Mouse (Mus musculus) lung, embryonic 16.5 days (tissue): ENCODE results near the gene E130308A19Rik. TPM values are rescaled to one million over a fixed set of nuclear protein-coding genes. Genes with fewer than 3 reads are reported as not detected.
A peak's percentile ranks its signal among the peaks of the same experiment; 100 is the strongest.

ENCODE experiments used
- ATAC-seq: fragments of 200-750 bp; cut with Nextera tagmentation; 2 replicates; pipeline ENCODE4 v1.8.0; 2017; ENCODE audit warnings: low read depth, mild to moderate bottlenecking, moderate library complexity
- H3K27ac ChIP-seq: fragments of 300-500 bp; sonication (generic); 2 replicates; pipeline ENCODE4 v1.5.1; 2014; ENCODE audit warnings: mild to moderate bottlenecking, control low read depth, low read length
- H3K27me3 ChIP-seq: fragments of 300-500 bp; sonication (generic); 2 replicates; pipeline ENCODE4 v1.6.1; 2014; ENCODE audit warnings: low read depth, low read length, mixed read lengths; ENCODE audit not compliant: control insufficient read depth, insufficient read depth
- H3K36me3 ChIP-seq: fragments of 300-500 bp; sonication (generic); 2 replicates; pipeline ENCODE4 v1.6.1; 2014; ENCODE audit warnings: low read length; ENCODE audit not compliant: control insufficient read depth, insufficient read depth
- H3K4me1 ChIP-seq: fragments of 300-500 bp; sonication (generic); replicated peaks from 2 replicates; pipeline ENCODE4 v1.6.1; 2014; ENCODE audit warnings: low read length, mixed read lengths; ENCODE audit not compliant: control insufficient read depth, insufficient read depth
- H3K4me2 ChIP-seq: fragments of 300-500 bp; sonication (generic); 2 replicates; pipeline ENCODE4 v1.6.1; 2014; ENCODE audit warnings: low read depth, low read length, control low read depth
- H3K4me3 ChIP-seq: fragments of 300-500 bp; sonication (generic); 2 replicates; pipeline ENCODE4 v1.5.1; 2014; ENCODE audit warnings: mild to moderate bottlenecking, low read length, control low read depth
- H3K9ac ChIP-seq: fragments of 300-500 bp; sonication (generic); 2 replicates; pipeline ENCODE4 v1.6.1; 2014; ENCODE audit warnings: low read length, control low read depth
- H3K9me3 ChIP-seq: fragments of 300-500 bp; sonication (generic); 2 replicates; pipeline ENCODE4 v1.6.1; 2016; ENCODE audit warnings: low read length; ENCODE audit not compliant: control insufficient read depth
- WGBS: fragments of 180-500 bp; shearing (Covaris S2); extraction: QIAGEN DNeasy Blood & Tissue Kit; methylation state at CpG from one replicate; pipeline ENCODE4 v1.1.7; 2014; 5-methylcytosine and 5-hydroxymethylcytosine counted together
- polyA plus RNA-seq: library from polyadenylated mRNA; unstranded; fragments of >200 nt; fragmentation: Nextera tagmentation; extraction: Ambion mirVana; gene quantifications from 2 replicates; pipeline ENCODE4 v1.2.1, GENCODE M21; 2015

The E130308A19Rik gene
- polyA plus RNA-seq, 1 experiment from 2014 or later: 21.1 TPM

GRCm38 (mm10) chr4:59596556-59596955, 29.5 kb upstream of the E130308A19Rik start:
- Histone ChIP-seq H3K4me3 (no peak overlapping the region), H3K9ac (no peak overlapping the region), H3K9me3 (no peaks in the 10 kb centered on the region), H3K27me3 (no peaks in the 10 kb centered on the region), H3K36me3 (no peaks in the 10 kb centered on the region), H3K27ac (no peak overlapping the region), H3K4me1 (no peaks in the 10 kb centered on the region), H3K4me2 (no peak overlapping the region)
- no peak for ATAC-seq
- WGBS: 82% methylated on average over 2 of the region's 2 CpGs

GRCm38 (mm10) chr4:59602704-59603103, 23.3 kb upstream of the E130308A19Rik start:
- H3K27ac ChIP-seq: no peak overlapping the region
- WGBS: 87% methylated on average over 4 of the region's 4 CpGs
- no peak for ATAC-seq
- no peaks in the 10 kb centered on the region for H3K9me3 ChIP-seq
- H3K4me2 ChIP-seq: no peak overlapping the region
- H3K27me3 ChIP-seq: no peaks in the 10 kb centered on the region
- H3K4me1 ChIP-seq: no peaks in the 10 kb centered on the region
- H3K4me3 ChIP-seq: no peak overlapping the region
- H3K36me3 ChIP-seq: no peaks in the 10 kb centered on the region
- no peak overlapping the region for H3K9ac ChIP-seq

DNA sequence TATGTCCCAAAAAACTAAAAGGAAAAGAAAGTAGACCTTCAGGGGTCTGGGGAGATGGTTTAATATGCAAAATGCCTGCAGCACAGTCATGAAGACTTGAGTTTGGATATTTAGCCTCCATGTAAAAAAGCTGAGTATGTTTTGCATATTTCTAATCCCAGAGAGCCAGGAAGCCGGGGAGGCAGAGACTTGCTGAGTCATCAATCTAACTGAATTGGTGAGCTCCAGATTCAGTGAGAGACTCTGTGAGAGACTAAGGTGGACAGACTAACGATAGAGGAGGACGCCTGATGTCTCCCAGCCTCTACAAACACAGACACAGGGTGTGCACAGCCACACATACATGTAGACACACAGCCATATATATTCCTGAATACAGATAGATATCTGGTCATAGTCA, 21.1 kb upstream of the E130308A19Rik start:
- no peaks in the 10 kb centered on the region for H3K36me3 ChIP-seq
- H3K4me2 ChIP-seq: no peak overlapping the region
- H3K27ac ChIP-seq: no peak overlapping the region
- no peaks in the 10 kb centered on the region for H3K4me1 ChIP-seq
- H3K4me3 ChIP-seq: no peak overlapping the region
- H3K9ac ChIP-seq: no peak overlapping the region
- 75% methylated on average over 3 of the region's 3 CpGs for WGBS
- no peak for ATAC-seq
- no peaks in the 10 kb centered on the region for H3K9me3 ChIP-seq
- H3K27me3 ChIP-seq: no peaks in the 10 kb centered on the region

DNA sequence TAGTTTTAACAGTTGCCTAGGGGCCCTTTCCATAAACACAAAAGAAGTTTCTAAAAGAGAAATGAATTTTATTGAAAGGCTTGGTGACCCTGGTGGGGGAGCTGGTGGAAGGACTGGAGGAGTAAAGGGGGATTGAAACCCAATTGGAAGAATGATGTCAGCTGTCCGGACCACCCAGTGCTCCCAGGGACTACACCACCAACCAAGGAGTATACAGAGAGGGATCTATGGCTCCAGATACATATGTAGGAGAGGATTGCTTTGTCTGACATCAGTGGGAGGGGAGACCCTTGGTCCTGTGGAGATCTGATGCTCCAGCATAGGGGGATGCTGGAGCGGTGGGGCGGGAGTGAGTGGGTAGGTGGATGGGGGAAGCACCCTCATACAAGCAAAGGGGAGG, 20.5 kb upstream of the E130308A19Rik start:
- Histone ChIP-seq H3K4me1 (peaks cover 3% of the 10 kb centered on the region; the same call in 1 of the 2 replicates), H3K36me3 (no peaks in the 10 kb centered on the region), H3K9ac (no peak overlapping the region), H3K9me3 (no peaks in the 10 kb centered on the region), H3K27ac (no peak overlapping the region), H3K27me3 (no peaks in the 10 kb centered on the region), H3K4me3 (no peak overlapping the region), H3K4me2 (no peak overlapping the region)
- WGBS: 90% methylated on average over 3 of the region's 3 CpGs
- ATAC-seq: no peak

- Histone ChIP-seq H3K9ac (no peak overlapping the region), H3K4me2 (no peak overlapping the region), H3K27me3 (no peaks in the 10 kb centered on the region), H3K4me3 (no peak overlapping the region), H3K36me3 (no peaks in the 10 kb centered on the region), H3K4me1 (peaks cover 4% of the 10 kb centered on the region; the same call in 1 of the 2 replicates), H3K27ac (0 out of 2 replicates have a peak overlapping the region, but pooled peaks have one; percentile 10), H3K9me3 (no peaks in the 10 kb centered on the region)
- WGBS: 60% methylated on average over 3 of the region's 3 CpGs
- no peak for ATAC-seq
Measured at GRCm38 (mm10) chr4:59610411-59610810, 15.6 kb upstream of the E130308A19Rik start.

DNA sequence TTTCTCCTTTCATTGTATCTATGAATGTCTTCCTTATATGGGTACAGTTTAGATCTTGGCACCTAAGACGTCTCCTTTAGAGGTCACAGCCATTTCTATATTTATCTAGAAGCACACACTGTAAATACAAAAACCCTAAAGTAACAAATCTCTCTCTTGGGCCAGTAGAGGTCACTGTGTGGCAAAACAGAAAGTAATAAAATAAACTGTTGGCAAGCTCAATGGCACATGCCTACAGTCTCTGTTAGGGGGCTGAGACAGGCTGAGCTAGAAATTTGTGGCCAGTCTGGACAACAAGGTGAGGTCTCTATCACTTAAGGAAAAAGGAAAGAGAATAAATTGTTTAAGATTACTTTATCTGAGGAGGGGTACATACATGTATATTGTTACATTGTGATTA, 11.0 kb upstream of the E130308A19Rik start:
- 23% methylated on average over 1 of the region's 1 CpGs for WGBS
- Histone ChIP-seq H3K27ac (no peak overlapping the region), H3K36me3 (no peaks in the 10 kb centered on the region), H3K9ac (no peak overlapping the region), H3K27me3 (no peaks in the 10 kb centered on the region), H3K4me3 (no peak overlapping the region), H3K4me1 (peaks cover 4% of the 10 kb centered on the region; the same call in 1 of the 2 replicates), H3K4me2 (no peak overlapping the region), H3K9me3 (no peaks in the 10 kb centered on the region)
- peak; percentile 36; the same call in 1 of the 2 replicates for ATAC-seq

GRCm38 (mm10) chr4:59619611-59620245, 6.3 kb upstream of the E130308A19Rik start:
- H3K27ac ChIP-seq: no peak overlapping the region
- no peak overlapping the region for H3K4me2 ChIP-seq
- H3K4me3 ChIP-seq: no peak overlapping the region
- H3K36me3 ChIP-seq: no peaks in the 10 kb centered on the region
- ATAC-seq: no peak
- no peak overlapping the region for H3K9ac ChIP-seq
- H3K4me1 ChIP-seq: no peaks in the 10 kb centered on the region
- no peaks in the 10 kb centered on the region for H3K27me3 ChIP-seq
- no peaks in the 10 kb centered on the region for H3K9me3 ChIP-seq
- WGBS: 83% methylated on average over 5 of the region's 5 CpGs

- peak overlapping the region; percentile 86 for H3K27ac ChIP-seq
- peak overlapping the region; percentile 93 for H3K9ac ChIP-seq
- H3K9me3 ChIP-seq: no peaks in the 10 kb centered on the region
- WGBS: 2% methylated on average over 18 of the region's 18 CpGs
- H3K4me1 ChIP-seq: peaks cover 10% of the 10 kb centered on the region
- H3K27me3 ChIP-seq: no peaks in the 10 kb centered on the region
- peak overlapping the region; percentile 85 for H3K4me2 ChIP-seq
- no peaks in the 10 kb centered on the region for H3K36me3 ChIP-seq
- ATAC-seq: no peak
- H3K4me3 ChIP-seq: peak overlapping the region; percentile 96
Measured at GRCm38 (mm10) chr4:59625676-59625997, 374 bp upstream of the E130308A19Rik start.

- Histone ChIP-seq H3K4me2 (no peak overlapping the region), H3K9me3 (no peaks in the 10 kb centered on the region), H3K9ac (no peak overlapping the region), H3K36me3 (no peaks in the 10 kb centered on the region), H3K4me1 (peaks cover 10% of the 10 kb centered on the region), H3K27ac (no peak overlapping the region), H3K27me3 (no peaks in the 10 kb centered on the region), H3K4me3 (no peak overlapping the region)
- no peak for ATAC-seq
- WGBS: 40% methylated on average over 4 of the region's 4 CpGs
Measured at GRCm38 (mm10) chr4:59628255-59628654, 2.2 kb downstream of the E130308A19Rik start.
